Mouse (Mus musculus): ENCODE results near the gene 1700080E11Rik. TPM values are rescaled to one million over a fixed set of nuclear protein-coding genes. Genes with fewer than 3 reads are reported as not detected.
"Not testable (repeated sequence)": the region's sequence is repeated elsewhere in the genome, so short reads cannot be mapped to it uniquely, and the experiment has no call there.

Gene 1700080E11Rik
- polyA plus RNA-seq, 1 experiment: not detected

DNA sequence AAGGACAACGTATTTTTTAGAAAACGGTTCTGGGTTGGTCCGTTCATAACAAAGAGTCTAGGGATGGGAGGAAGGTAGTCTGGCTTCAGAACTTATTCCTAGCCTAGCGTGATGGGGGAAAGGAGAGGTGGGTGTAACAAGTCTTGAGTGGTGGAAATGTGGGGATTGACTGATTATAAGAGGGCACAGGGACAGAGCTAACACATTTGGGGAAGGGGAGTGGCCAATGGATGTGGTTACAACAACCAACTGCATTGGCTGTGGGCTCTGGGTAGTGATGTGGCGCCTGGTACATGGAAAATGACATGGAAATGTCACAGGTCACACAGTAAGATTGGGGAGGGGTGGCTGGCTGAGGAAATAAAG is 12.9 kb downstream of the 1700080E11Rik start:
- Histone ChIP-seq H3K9me3 (replicated peaks; ENCODE audit: control insufficient read depth, insufficient read depth, low read length, poor library complexity, severe bottlenecking) (no peaks in the 10 kb centered on the region), H3K9ac (ENCODE audit: low read depth, poor library complexity, severe bottlenecking) (peak overlapping the region; percentile 55; the same call in 1 of the 2 replicates), H3K27ac (ENCODE audit: insufficient read depth, low read length) (peak overlapping the region; percentile 32; the same call in 1 of the 2 replicates), H3K27me3 (ENCODE audit: control insufficient read depth, insufficient read depth, low read length, poor library complexity, severe bottlenecking) (peaks cover 1% of the 10 kb centered on the region; the same call in 1 of the 2 replicates), H3K36me3 (ENCODE audit: control insufficient read depth, insufficient read depth, low read length, poor library complexity, severe bottlenecking) (no peaks in the 10 kb centered on the region), H3K4me1 (ENCODE audit: control insufficient read depth, insufficient read depth, low read length) (no peaks in the 10 kb centered on the region), H3K4me3 (ENCODE audit: low read depth, low read length) (no peak overlapping the region; the same call in 1 of the 2 replicates)
- TF ChIP-seq CTCF (IDR thresholded peaks at IDR 0.05; ENCODE audit: low read depth, low read length) (no peak), EP300 (IDR thresholded peaks at IDR 0.05; ENCODE audit: insufficient read depth, low read depth, low read length) (no peak), POLR2A (IDR thresholded peaks at IDR 0.05; ENCODE audit: insufficient read depth, low read length) (no peak)

DNA sequence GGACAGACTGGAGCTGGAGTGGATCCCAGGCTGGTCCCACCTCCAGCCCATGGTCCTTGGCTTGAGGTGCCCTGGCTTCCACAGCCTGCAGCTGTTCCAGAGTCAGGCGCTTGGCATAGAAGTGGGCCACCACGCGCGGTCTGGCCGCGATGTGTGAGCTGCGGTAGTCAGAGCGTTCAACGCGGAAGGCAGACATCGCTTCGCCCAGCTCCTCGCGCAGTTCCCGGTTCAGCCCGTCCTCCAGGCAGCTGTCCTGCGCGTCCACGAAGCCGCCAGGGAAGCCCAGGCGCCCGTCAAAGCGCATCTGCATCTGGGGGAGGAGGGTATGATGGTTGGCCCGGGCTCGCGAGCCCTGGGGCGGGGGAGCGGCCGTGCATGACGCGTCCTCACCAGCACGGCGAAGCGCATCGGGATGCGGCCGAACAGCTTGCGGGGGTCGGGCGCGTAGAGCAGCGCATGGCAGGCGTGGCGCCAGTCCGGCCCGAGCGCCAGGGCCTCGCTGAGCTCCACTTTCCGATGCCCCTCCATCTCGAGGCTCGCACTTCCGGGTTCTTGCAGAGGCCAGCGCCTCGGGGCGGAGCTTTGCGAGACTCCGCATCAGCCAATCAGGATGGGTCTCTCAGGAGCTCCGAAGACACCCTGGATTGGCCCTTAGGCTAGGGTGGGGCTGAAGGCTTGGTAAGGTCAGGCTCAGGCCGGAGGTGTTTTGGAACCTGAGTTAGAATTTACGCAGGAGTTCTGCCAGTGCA is 13.5 kb downstream of the 1700080E11Rik start, which contains the start of gene Nudt16:
Nudt16 (minus strand) TSS at position 572 of the 749 bp plus-strand sequence.
- TF ChIP-seq POLR2A (IDR thresholded peaks at IDR 0.05; ENCODE audit: insufficient read depth, low read length) (no peak), CTCF (IDR thresholded peaks at IDR 0.05; ENCODE audit: low read depth, low read length) (no peak), EP300 (IDR thresholded peaks at IDR 0.05; ENCODE audit: insufficient read depth, low read depth, low read length) (no peak)
- H3K36me3 ChIP-seq (ENCODE audit: control insufficient read depth, insufficient read depth, low read length, poor library complexity, severe bottlenecking): no peaks in the 10 kb centered on the region
- peak within 1 kb of the TSS; percentile 79 for H3K4me3 ChIP-seq (ENCODE audit: low read depth, low read length)
- H3K4me1 ChIP-seq (ENCODE audit: control insufficient read depth, insufficient read depth, low read length): no peaks in the 10 kb centered on the region
- peak within 1 kb of the TSS; percentile 55 for H3K9ac ChIP-seq (ENCODE audit: low read depth, poor library complexity, severe bottlenecking)
- H3K9me3 ChIP-seq (replicated peaks; ENCODE audit: control insufficient read depth, insufficient read depth, low read length, poor library complexity, severe bottlenecking): no peaks in the 10 kb centered on the region
- peak within 1 kb of the TSS; percentile 32; the same call in 1 of the 2 replicates for H3K27ac ChIP-seq (ENCODE audit: insufficient read depth, low read length)
- peaks cover 1% of the 10 kb centered on the region; the same call in 1 of the 2 replicates for H3K27me3 ChIP-seq (ENCODE audit: control insufficient read depth, insufficient read depth, low read length, poor library complexity, severe bottlenecking)

DNA sequence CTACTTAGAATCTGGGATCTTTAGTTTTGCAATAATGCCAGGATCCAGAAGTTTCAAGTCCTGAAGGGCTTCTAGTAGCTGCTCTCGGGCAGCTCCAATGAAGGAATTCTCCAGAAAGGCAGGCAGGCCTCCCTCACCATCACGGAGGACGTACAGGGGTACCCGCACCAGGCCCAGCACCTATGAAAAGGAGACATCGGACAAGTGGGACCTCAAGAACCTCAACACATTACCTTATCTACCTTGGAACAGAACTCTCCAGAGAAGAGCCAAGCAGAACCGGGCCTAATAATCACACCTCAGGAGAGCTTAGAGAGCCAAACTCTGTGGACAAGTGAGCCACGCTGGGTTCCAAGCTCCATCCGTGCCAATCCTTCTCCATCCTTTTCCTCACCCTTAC is 14.6 kb downstream of the 1700080E11Rik start:
- TF ChIP-seq POLR2A (IDR thresholded peaks at IDR 0.05; ENCODE audit: insufficient read depth, low read length) (no peak), CTCF (IDR thresholded peaks at IDR 0.05; ENCODE audit: low read depth, low read length) (no peak), EP300 (IDR thresholded peaks at IDR 0.05; ENCODE audit: insufficient read depth, low read depth, low read length) (no peak)

DNA sequence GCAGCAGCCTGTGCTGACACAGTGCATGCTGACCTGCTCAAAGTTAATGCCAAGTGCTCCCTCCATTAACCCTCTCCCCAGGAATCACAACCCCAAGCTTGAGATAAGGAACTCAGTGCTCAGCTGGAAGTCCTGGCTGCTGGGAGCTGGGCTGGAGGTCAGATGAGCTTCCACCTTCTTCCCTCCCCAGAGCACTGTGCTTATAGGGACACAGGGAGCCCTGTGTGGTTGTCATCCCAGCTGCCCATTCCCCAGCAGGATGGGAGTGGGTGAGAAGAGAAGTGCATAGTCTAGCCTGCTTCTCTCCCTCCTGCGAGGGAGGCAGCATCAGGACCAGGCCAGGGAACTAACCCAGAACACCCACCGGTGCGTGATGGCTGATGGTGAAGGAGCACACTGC is 19.7 kb downstream of the 1700080E11Rik start:
- H3K4me1 ChIP-seq (ENCODE audit: control insufficient read depth, insufficient read depth, low read length); H3K27ac ChIP-seq (ENCODE audit: insufficient read depth, low read length); H3K9ac ChIP-seq (ENCODE audit: low read depth, poor library complexity, severe bottlenecking); H3K36me3 ChIP-seq (ENCODE audit: control insufficient read depth, insufficient read depth, low read length, poor library complexity, severe bottlenecking); H3K27me3 ChIP-seq (ENCODE audit: control insufficient read depth, insufficient read depth, low read length, poor library complexity, severe bottlenecking); H3K4me3 ChIP-seq (ENCODE audit: low read depth, low read length); H3K9me3 ChIP-seq (replicated peaks; ENCODE audit: control insufficient read depth, insufficient read depth, low read length, poor library complexity, severe bottlenecking): not testable (repeated sequence)

More for the DNA sequence above, 14.6 kb downstream of the 1700080E11Rik start:
- no peak overlapping the region for H3K4me3 ChIP-seq (ENCODE audit: low read depth, low read length)
- no peaks in the 10 kb centered on the region for H3K4me1 ChIP-seq (ENCODE audit: control insufficient read depth, insufficient read depth, low read length)
- no peak overlapping the region for H3K27ac ChIP-seq (ENCODE audit: insufficient read depth, low read length)
- H3K27me3 ChIP-seq (ENCODE audit: control insufficient read depth, insufficient read depth, low read length, poor library complexity, severe bottlenecking): peaks cover 1% of the 10 kb centered on the region; the same call in 1 of the 2 replicates
- no peaks in the 10 kb centered on the region for H3K36me3 ChIP-seq (ENCODE audit: control insufficient read depth, insufficient read depth, low read length, poor library complexity, severe bottlenecking)
- H3K9me3 ChIP-seq (replicated peaks; ENCODE audit: control insufficient read depth, insufficient read depth, low read length, poor library complexity, severe bottlenecking): no peaks in the 10 kb centered on the region
- H3K9ac ChIP-seq (ENCODE audit: low read depth, poor library complexity, severe bottlenecking): no peak overlapping the region

DNA sequence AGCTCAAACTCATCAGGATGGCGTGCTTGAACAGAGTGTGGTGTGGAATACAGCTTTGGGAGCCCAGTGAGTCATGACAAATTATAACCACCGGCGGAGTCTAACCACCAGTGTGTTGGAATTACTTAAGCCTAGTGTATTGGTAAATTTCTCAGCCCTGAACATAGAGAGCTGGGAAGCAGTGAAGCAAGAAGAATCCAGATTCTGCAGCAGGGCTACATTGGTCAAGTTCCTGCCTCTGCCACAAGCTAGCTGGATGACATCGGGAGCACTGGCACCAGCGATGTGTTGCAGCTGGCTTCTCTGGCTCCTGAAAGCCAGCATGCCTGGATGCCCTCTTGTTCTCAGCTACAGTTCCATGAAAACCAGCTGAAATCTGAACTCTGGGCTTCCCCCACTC is 41.0 kb downstream of the 1700080E11Rik start:
- Histone ChIP-seq H3K9me3 (replicated peaks; ENCODE audit: control insufficient read depth, insufficient read depth, low read length, poor library complexity, severe bottlenecking) (no peaks in the 10 kb centered on the region), H3K9ac (ENCODE audit: low read depth, poor library complexity, severe bottlenecking) (no peak overlapping the region), H3K4me1 (ENCODE audit: control insufficient read depth, insufficient read depth, low read length) (no peaks in the 10 kb centered on the region), H3K36me3 (ENCODE audit: control insufficient read depth, insufficient read depth, low read length, poor library complexity, severe bottlenecking) (no peaks in the 10 kb centered on the region), H3K4me3 (ENCODE audit: low read depth, low read length) (no peak overlapping the region), H3K27me3 (ENCODE audit: control insufficient read depth, insufficient read depth, low read length, poor library complexity, severe bottlenecking) (no peaks in the 10 kb centered on the region), H3K27ac (ENCODE audit: insufficient read depth, low read length) (no peak overlapping the region)
- TF ChIP-seq POLR2A (IDR thresholded peaks at IDR 0.05; ENCODE audit: insufficient read depth, low read length) (no peak), EP300 (IDR thresholded peaks at IDR 0.05; ENCODE audit: insufficient read depth, low read depth, low read length) (no peak), CTCF (IDR thresholded peaks at IDR 0.05; ENCODE audit: low read depth, low read length) (no peak)

DNA sequence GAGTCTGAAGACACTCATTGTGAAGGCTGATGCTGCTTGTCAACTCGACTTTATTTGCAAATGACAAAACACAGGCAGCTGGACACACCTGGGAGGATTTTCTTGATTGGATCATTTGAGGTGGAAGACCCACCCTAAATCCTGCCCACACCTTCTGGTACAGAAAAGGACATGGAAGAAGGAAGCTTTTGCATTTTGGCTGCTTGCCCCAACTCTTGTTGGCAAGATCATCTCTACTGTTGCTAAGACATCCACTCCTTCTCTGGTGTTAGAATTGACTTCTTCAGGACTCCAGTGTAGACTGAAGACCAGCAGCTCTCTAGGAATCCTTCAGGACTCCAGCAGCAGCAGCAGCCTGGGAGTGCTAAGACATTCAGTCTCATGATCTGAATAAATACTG is 43.0 kb downstream of the 1700080E11Rik start:
- Histone ChIP-seq H3K9ac (ENCODE audit: low read depth, poor library complexity, severe bottlenecking) (no peak overlapping the region), H3K27ac (ENCODE audit: insufficient read depth, low read length) (no peak overlapping the region), H3K4me1 (ENCODE audit: control insufficient read depth, insufficient read depth, low read length) (no peaks in the 10 kb centered on the region), H3K36me3 (ENCODE audit: control insufficient read depth, insufficient read depth, low read length, poor library complexity, severe bottlenecking) (no peaks in the 10 kb centered on the region), H3K4me3 (ENCODE audit: low read depth, low read length) (no peak overlapping the region), H3K9me3 (replicated peaks; ENCODE audit: control insufficient read depth, insufficient read depth, low read length, poor library complexity, severe bottlenecking) (no peaks in the 10 kb centered on the region), H3K27me3 (ENCODE audit: control insufficient read depth, insufficient read depth, low read length, poor library complexity, severe bottlenecking) (no peaks in the 10 kb centered on the region)
- TF ChIP-seq CTCF (IDR thresholded peaks at IDR 0.05; ENCODE audit: low read depth, low read length) (no peak), EP300 (IDR thresholded peaks at IDR 0.05; ENCODE audit: insufficient read depth, low read depth, low read length) (no peak), POLR2A (IDR thresholded peaks at IDR 0.05; ENCODE audit: insufficient read depth, low read length) (no peak)
